Mouse (Mus musculus) intestine, embryonic 14.5 days (tissue): ENCODE data around the gene Pjvk. TPM values are rescaled to one million over a fixed set of nuclear protein-coding genes. Genes with fewer than 3 reads are reported as not detected.
"Not testable (repeated sequence)": the region's sequence is repeated elsewhere in the genome, so short reads cannot be mapped to it uniquely, and the experiment has no call there.

Experiments
- ATAC-seq: fragments of 200-750 bp; cut with Nextera tagmentation; replicated peaks from 2 replicates; pipeline ENCODE4 v1.8.0; 2017; ENCODE audit warnings: low read depth, moderate number of reproducible peaks, moderate TSS enrichment, moderate library complexity; ENCODE audit not compliant: low FRiP score, low TSS enrichment
- DNase-seq: peaks from one replicate; pipeline ENCODE4 v3.0.0-alpha.2; 2018; ENCODE audit warnings: low spot score
- H3K27ac ChIP-seq: fragments of 300-500 bp; sonication (generic); 2 replicates; pipeline ENCODE4 v1.5.1; 2014; ENCODE audit warnings: low read depth, mild to moderate bottlenecking, control low read depth
- H3K27me3 ChIP-seq: fragments of 300-500 bp; sonication (generic); replicated peaks from 2 replicates; pipeline ENCODE4 v1.6.1; 2014; ENCODE audit warnings: low read length, control low read depth; ENCODE audit not compliant: control insufficient read depth, insufficient read depth
- H3K36me3 ChIP-seq: fragments of 300-500 bp; sonication (generic); 2 replicates; pipeline ENCODE4 v1.6.1; 2014; ENCODE audit warnings: low read length, control low read depth; ENCODE audit not compliant: control insufficient read depth, insufficient read depth
- H3K4me1 ChIP-seq: fragments of 300-500 bp; sonication (generic); replicated peaks from 2 replicates; pipeline ENCODE4 v1.6.1; 2014; ENCODE audit warnings: low read length, control low read depth, mixed read lengths; ENCODE audit not compliant: control insufficient read depth, insufficient read depth
- H3K4me2 ChIP-seq: fragments of 300-500 bp; sonication (generic); 2 replicates; pipeline ENCODE4 v1.6.1; 2014; ENCODE audit warnings: low read length
- H3K4me3 ChIP-seq: fragments of 300-500 bp; sonication (generic); 2 replicates; pipeline ENCODE4 v1.5.1; 2014; ENCODE audit warnings: low read depth, low read length, control low read depth, mixed read lengths
- H3K9ac ChIP-seq: fragments of 300-500 bp; sonication (generic); 2 replicates; pipeline ENCODE4 v1.6.1; 2014; ENCODE audit warnings: mild to moderate bottlenecking, low read length
- H3K9me3 ChIP-seq: fragments of 300-500 bp; sonication (generic); 2 replicates; pipeline ENCODE4 v1.6.1; 2016; ENCODE audit warnings: low read length, control low read depth; ENCODE audit not compliant: control insufficient read depth
- WGBS: fragments of 180-500 bp; shearing (Covaris S2); extraction: QIAGEN DNeasy Blood & Tissue Kit; methylation state at CpG from one replicate; pipeline ENCODE4 v1.1.7; 2014; 5-methylcytosine and 5-hydroxymethylcytosine counted together
- polyA plus RNA-seq: library from polyadenylated mRNA; unstranded; fragments of >200 nt; fragmentation: Nextera tagmentation; extraction: Ambion mirVana; gene quantifications from 2 replicates; pipeline ENCODE4 v1.2.1, GENCODE M21; 2014

Pjvk gene
- polyA plus RNA-seq, 1 experiment from 2014 or later, result 0.58 TPM

DNA sequence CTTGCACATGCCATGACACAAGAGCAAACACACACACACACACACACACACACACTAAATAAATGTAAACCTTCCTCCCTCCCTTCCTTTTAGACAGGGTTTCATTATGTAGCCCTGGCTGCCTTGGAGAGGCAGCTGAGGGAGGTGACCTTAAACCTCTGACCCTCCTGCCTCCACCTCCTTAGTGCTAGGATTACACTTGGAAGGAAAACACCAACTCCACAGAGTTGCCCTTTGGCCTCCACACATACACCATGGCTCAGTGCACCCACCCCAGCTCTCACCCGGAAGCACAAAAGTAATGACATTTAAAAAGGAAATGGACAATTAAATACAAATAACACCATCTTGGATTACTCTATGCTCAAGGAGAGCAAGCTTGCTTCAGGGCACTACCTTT, 26.6 kb upstream of the Pjvk start:
- 0 out of 2 replicates have a peak, but pooled peaks cover 3% of the 10 kb centered on the region for H3K9me3 ChIP-seq
- ATAC-seq (no peak), DNase-seq (no peak)
- no peaks in the 10 kb centered on the region for H3K27me3 ChIP-seq
- no peak overlapping the region for H3K9ac ChIP-seq
- no peak overlapping the region for H3K27ac ChIP-seq
- H3K4me3 ChIP-seq, result no peak overlapping the region
- 65% methylated on average over 1 of the region's 1 CpGs for WGBS
- H3K4me1 ChIP-seq, result no peaks in the 10 kb centered on the region
- H3K36me3 ChIP-seq, result peaks cover 18% of the 10 kb centered on the region
- no peak overlapping the region for H3K4me2 ChIP-seq

DNA sequence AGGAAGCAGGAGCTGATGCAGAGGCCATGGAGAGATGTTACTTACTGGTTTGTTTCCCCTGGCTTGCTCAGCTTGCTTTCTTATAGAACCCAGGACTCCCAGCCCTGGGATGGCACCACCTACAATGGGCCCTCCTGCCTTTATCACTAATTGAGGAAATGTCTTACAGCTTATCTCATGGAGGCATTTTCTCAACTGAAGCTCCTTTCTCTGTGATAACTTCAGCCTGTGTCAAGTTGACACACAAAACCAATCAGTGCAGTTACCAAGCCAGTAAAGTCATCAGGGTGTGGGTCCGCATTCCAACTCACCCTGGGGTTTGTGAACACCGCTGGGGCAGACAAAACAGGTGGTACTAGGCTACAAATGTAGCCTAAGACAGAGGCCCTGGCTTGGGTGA, 26.0 kb upstream of the Pjvk start:
- not testable (repeated sequence) for ATAC-seq, H3K4me2 ChIP-seq, H3K9ac ChIP-seq, H3K9me3 ChIP-seq, DNase-seq, H3K27me3 ChIP-seq, H3K27ac ChIP-seq, H3K4me3 ChIP-seq, H3K4me1 ChIP-seq
- 87% methylated on average over 2 of the region's 2 CpGs for WGBS
- H3K36me3 ChIP-seq, result peaks cover 24% of the 10 kb centered on the region

DNA sequence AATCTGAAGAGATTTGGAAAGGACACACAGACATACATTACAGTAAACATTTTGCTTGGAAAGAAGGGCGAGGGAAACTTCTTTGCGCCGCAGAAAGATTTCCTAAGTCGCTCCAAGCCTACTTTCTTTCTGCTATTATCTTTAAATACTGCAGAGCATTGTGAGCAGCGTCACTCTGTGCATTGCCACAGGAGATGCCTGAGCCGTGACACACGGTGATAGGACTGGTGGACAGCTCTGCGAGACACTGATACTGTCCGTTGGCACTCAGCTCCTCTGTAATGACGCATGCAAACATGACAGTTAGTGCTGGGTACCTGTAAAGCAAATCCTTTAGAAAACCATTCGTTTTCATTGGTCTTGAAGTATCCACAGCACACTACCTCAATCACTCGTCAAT, 18.0 kb upstream of the Pjvk start:
- H3K36me3 ChIP-seq, result peaks cover 74% of the 10 kb centered on the region
- DNase-seq, result peak; percentile 36
- no peak for ATAC-seq
- no peaks in the 10 kb centered on the region for H3K27me3 ChIP-seq
- no peak overlapping the region for H3K4me3 ChIP-seq
- WGBS, result 92% methylated on average over 12 of the region's 12 CpGs
- 0 out of 2 replicates have a peak, but pooled peaks cover 3% of the 10 kb centered on the region for H3K9me3 ChIP-seq
- H3K27ac ChIP-seq, result no peak overlapping the region
- no peak overlapping the region for H3K4me2 ChIP-seq
- no peak overlapping the region for H3K9ac ChIP-seq
- H3K4me1 ChIP-seq, result no peaks in the 10 kb centered on the region

DNA sequence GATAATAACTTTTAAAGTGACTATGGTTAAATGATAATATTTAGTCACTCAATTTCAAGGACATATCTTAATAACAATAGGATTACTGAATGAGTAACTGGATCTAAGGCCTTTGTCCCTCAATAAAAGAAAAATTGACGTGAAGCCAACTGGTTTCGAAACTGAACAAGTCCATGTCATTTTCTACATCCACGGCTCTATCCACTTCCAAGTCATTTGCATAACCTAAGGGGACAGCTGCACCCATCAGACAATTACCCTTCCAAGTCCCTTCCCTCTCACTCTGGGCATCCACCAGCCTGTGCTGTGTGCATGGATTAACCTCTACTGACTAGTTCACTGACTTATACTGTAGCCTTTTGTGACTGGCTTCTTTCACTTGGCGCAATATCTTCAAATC, 16.7 kb upstream of the Pjvk start:
- Histone ChIP-seq H3K4me1 (no peaks in the 10 kb centered on the region), H3K4me3 (no peak overlapping the region), H3K9me3 (no peaks in the 10 kb centered on the region), H3K36me3 (peaks cover 84% of the 10 kb centered on the region), H3K27me3 (no peaks in the 10 kb centered on the region), H3K27ac (no peak overlapping the region), H3K9ac (no peak overlapping the region), H3K4me2 (no peak overlapping the region)
- 94% methylated on average over 4 of the region's 4 CpGs for WGBS
- DNase-seq, result no peak
- no peak for ATAC-seq

DNA sequence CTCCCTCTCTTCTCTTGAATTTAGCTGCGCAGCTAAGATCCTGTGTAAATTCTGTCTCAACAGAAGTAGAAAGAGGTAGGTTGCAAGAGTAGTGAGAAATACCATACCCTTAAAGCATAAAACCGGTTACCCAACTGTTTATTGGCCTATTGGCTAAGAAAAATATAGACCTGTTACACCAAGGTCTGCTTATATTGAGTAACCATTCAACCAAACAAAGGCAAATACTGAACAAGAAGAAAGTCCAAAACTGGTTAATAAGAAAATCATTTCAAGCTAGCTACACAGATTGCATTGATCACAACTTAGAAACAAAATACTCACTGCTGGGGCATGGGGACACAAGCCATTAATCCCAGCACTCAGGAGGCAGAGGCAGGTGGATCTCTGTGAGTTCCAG, 8.6 kb upstream of the Pjvk start:
- Histone ChIP-seq H3K27me3 (no peaks in the 10 kb centered on the region), H3K36me3 (peaks cover 74% of the 10 kb centered on the region), H3K4me2 (no peak overlapping the region), H3K4me1 (no peaks in the 10 kb centered on the region), H3K9ac (no peak overlapping the region), H3K27ac (no peak overlapping the region), H3K9me3 (no peaks in the 10 kb centered on the region), H3K4me3 (no peak overlapping the region)
- no peak for DNase-seq
- no peak for ATAC-seq
- 88% methylated on average over 2 of the region's 2 CpGs for WGBS

DNA sequence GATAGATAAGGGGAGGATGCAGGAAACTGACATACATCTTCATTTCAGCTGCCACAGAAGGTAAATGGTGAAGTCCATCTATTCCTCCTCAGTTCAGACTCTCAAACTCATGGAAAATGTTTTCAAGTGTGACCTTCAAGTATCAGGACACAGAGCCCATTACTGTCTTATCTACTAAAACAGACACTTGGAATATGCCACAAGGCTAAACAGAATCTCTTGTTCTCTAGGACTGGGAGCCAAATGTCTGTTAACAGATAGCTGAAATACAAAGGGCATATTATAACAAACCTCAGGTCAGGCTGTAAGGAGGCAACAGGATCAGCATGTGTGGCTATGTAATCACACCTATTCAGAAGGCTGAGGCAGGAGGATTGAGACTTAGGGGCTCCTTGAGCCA, 4.5 kb upstream of the Pjvk start:
- DNase-seq (no peak), ATAC-seq (no peak)
- Histone ChIP-seq H3K9me3 (no peaks in the 10 kb centered on the region), H3K27ac (no peak overlapping the region), H3K4me3 (no peak overlapping the region), H3K27me3 (no peaks in the 10 kb centered on the region), H3K9ac (no peak overlapping the region), H3K4me1 (peaks cover 10% of the 10 kb centered on the region), H3K4me2 (no peak overlapping the region), H3K36me3 (peaks cover 38% of the 10 kb centered on the region)

DNA sequence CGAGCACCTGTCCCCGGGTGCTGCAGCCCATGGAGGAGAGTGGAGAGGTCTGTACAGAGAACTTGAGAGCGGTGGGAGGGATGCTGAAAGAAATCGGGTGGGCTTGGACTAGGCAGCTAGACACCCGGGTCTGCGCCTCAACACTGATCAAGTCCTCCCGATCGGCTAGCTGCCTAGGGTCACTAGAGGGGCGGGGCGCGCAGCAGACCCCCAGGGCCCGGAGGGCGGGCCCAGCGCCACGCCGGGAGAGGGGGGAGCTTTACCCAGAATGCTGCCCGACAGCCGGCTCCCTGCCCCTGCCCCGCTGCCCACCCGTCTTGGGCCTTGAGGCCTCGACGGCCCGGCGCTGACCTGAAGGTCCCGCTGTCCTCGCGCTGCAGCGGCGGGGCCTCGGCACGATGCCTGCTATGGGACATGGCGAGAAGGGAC, 821 bp upstream of the Pjvk start:
- DNase-seq (peak; percentile 76), ATAC-seq (peak; percentile 32)
- Histone ChIP-seq H3K27ac (peak overlapping the region; percentile 74; the same call in 1 of the 2 replicates), H3K36me3 (peaks cover 4% of the 10 kb centered on the region; the same call in 1 of the 2 replicates), H3K27me3 (no peaks in the 10 kb centered on the region), H3K9ac (peak overlapping the region; percentile 48), H3K4me3 (peak overlapping the region; percentile 53), H3K4me1 (peaks cover 10% of the 10 kb centered on the region), H3K4me2 (peak overlapping the region; percentile 80), H3K9me3 (no peaks in the 10 kb centered on the region)
- WGBS, result 1% methylated on average over 27 of the region's 32 CpGs

DNA sequence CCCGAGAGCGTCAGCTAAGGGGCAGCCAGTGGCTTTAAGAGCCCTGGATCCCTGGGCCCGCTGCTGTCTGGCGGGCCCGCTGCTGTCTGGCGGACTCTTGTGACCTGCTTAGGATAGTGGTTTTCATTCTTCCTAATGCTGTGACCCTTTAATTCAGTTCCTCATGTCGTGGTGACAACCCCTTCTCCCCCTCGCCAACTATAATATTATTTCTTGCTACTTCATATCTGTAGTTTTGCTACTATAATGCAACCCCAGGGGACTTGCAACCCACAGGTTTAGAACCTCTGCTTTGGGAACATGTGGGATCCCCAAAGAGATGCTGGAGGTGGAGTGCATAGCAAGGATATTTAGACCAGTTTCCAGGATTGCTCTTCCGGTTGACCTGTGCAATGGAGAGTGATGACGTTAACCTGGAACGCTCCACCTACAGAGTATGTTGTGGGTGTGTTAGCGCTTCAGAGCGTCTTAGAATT, 428 bp downstream of the Pjvk start:
- Histone ChIP-seq H3K9me3 (no peaks in the 10 kb centered on the region), H3K4me3 (peak overlapping the region; percentile 53), H3K4me2 (peak overlapping the region; percentile 80), H3K36me3 (no peaks in the 10 kb centered on the region), H3K27ac (peak overlapping the region; percentile 74; the same call in 1 of the 2 replicates), H3K9ac (peak overlapping the region; percentile 52), H3K4me1 (peaks cover 10% of the 10 kb centered on the region), H3K27me3 (no peaks in the 10 kb centered on the region)
- ATAC-seq (peak; percentile 42), DNase-seq (peak; percentile 78)
- 28% methylated on average over 13 of the region's 13 CpGs for WGBS

DNA sequence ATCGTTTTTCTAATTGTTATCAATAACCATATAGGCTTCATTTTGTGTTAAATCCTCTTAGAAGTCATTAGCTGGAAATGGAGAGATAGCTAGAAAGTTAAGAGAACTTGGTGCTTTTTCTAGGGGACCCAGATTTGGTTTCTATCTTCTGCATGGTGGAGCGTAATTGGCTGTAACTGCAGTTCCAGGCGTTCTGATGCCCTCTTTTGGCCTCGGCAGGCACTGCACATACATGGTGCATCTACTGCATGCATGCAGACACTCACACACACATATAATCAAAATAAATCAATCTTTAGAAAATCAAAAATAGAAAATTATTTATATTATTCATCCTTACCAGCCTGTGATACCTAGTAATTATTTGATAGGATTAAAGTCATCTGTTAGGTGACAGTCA, 4.8 kb downstream of the Pjvk start:
- ATAC-seq (no peak), DNase-seq (no peak)
- H3K4me3 ChIP-seq, result no peak overlapping the region
- no peaks in the 10 kb centered on the region for H3K36me3 ChIP-seq
- no peak overlapping the region for H3K9ac ChIP-seq
- no peaks in the 10 kb centered on the region for H3K4me1 ChIP-seq
- no peaks in the 10 kb centered on the region for H3K9me3 ChIP-seq
- no peak overlapping the region for H3K27ac ChIP-seq
- WGBS, result 91% methylated on average over 4 of the region's 4 CpGs
- H3K4me2 ChIP-seq, result no peak overlapping the region
- no peaks in the 10 kb centered on the region for H3K27me3 ChIP-seq
